Mouse (Mus musculus) limb, embryonic 10.5 days (tissue): ENCODE measurements around the gene Ralbp1. TPM values are rescaled to one million over a fixed set of nuclear protein-coding genes. Genes with fewer than 3 reads are reported as not detected.

Source experiments
- DNase-seq: peaks from one replicate; pipeline ENCODE4 v3.0.0-alpha.2; 2017; ENCODE audit warnings: low spot score
- H3K27ac ChIP-seq: fragments of 300-500 bp; sonication (generic); 2 replicates; pipeline ENCODE4 v1.5.1; 2016; ENCODE audit warnings: mild to moderate bottlenecking
- H3K27me3 ChIP-seq: fragments of 300-500 bp; sonication (generic); 2 replicates; pipeline ENCODE4 v1.6.1; 2016; ENCODE audit warnings: low read depth, mild to moderate bottlenecking; ENCODE audit not compliant: poor library complexity, severe bottlenecking
- H3K36me3 ChIP-seq: fragments of 300-500 bp; sonication (generic); 2 replicates; pipeline ENCODE4 v1.6.1; 2016; ENCODE audit warnings: mild to moderate bottlenecking, moderate library complexity
- H3K4me1 ChIP-seq: fragments of 300-500 bp; sonication (generic); 2 replicates; pipeline ENCODE4 v1.6.1; 2016
- H3K4me3 ChIP-seq: fragments of 300-500 bp; sonication (generic); 2 replicates; pipeline ENCODE4 v1.5.1; 2016; ENCODE audit warnings: mild to moderate bottlenecking, moderate library complexity
- H3K9me3 ChIP-seq: fragments of 300-500 bp; sonication (generic); replicated peaks from 2 replicates; pipeline ENCODE4 v1.6.1; 2016; ENCODE audit warnings: mild to moderate bottlenecking
- WGBS: fragments of 180-500 bp; shearing (Covaris S2); methylation state at CpG from one replicate; pipeline ENCODE4 v1.1.7; 2016; 5-methylcytosine and 5-hydroxymethylcytosine counted together
- polyA plus RNA-seq: library from polyadenylated mRNA; unstranded; fragments of >200 nt; fragmentation: Nextera tagmentation; extraction: Ambion mirVana; gene quantifications from 2 replicates; pipeline ENCODE4 v1.2.1, GENCODE M21; 2016

The Ralbp1 gene
- polyA plus RNA-seq: 53.4 and 64.7 TPM in 2 replicates

DNA sequence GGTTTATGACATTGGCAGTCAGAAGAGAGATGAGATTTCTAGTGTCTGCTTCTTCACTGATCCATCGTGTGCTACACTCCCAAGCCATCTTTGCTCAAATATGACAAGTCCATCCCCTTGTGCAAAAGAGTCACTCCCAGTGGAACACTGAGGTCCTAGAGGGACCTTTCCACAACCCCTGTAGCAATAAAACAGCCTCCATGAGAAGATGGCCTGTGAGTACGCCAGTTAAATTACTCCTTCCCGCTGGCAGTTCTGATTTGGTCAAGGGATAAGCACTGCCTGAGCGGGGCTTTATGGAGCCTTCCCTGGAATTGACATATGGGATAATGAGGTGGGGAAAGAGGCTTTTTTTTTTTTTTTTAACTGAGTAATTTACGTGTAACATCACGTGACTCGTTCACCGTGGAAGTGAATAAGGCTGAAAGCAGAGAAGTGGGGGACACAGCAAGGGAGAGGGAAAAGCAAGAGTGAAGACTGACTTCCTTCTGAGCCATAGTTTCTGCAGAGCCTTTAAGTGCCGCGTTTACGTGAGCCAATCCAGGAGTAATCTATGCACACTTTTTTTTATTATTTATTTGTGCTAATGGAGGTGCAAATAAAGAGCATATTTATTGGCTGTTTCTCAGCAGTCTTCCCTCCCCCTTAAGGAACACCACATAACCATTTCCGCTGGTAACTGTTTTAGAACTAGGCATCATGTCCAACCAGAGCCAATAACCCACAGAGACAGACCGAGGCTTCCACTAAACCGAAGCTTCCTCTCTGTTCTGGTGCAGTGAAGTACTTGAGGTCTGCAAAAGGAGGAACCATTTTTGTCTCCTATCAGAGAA lies at the start of gene Ralbp1:
Ralbp1 (minus strand) TSS at position 102 of the 833 bp plus-strand sequence.
- Histone ChIP-seq H3K4me3 (peak within 1 kb of the TSS; percentile 90), H3K9me3 (no peaks in the 10 kb centered on the region), H3K36me3 (no peaks in the 10 kb centered on the region), H3K27ac (peak within 1 kb of the TSS; percentile 91), H3K4me1 (peaks cover 22% of the 10 kb centered on the region), H3K27me3 (no peaks in the 10 kb centered on the region)
- peak; percentile 53 for DNase-seq
- 11% methylated on average over 14 of the region's 14 CpGs for WGBS

DNA sequence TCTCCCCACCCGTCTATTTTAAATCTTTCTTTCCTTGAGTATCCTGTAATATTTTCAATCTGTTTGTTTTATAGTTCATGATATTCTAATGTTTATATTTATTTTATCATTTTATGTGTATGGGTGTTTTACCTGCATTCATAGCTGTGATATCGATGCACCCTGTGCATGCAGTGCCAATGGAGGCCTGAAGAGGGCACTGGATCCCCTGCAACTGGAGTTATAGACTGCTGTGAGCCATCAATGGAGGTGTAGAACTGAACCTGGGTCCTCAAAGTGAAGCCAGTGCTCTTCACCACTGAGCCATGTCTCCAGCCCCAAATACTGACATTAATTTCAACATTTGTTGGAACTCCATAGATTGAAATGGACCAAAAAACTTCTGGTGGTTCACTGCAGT lies 48.1 kb upstream of the Ralbp1 start:
- no peak for DNase-seq
- Histone ChIP-seq H3K27me3 (no peaks in the 10 kb centered on the region), H3K27ac (no peak overlapping the region), H3K9me3 (no peaks in the 10 kb centered on the region), H3K4me3 (no peak overlapping the region), H3K4me1 (no peaks in the 10 kb centered on the region), H3K36me3 (peaks cover 78% of the 10 kb centered on the region)
- 96% methylated on average over 2 of the region's 2 CpGs for WGBS

DNA sequence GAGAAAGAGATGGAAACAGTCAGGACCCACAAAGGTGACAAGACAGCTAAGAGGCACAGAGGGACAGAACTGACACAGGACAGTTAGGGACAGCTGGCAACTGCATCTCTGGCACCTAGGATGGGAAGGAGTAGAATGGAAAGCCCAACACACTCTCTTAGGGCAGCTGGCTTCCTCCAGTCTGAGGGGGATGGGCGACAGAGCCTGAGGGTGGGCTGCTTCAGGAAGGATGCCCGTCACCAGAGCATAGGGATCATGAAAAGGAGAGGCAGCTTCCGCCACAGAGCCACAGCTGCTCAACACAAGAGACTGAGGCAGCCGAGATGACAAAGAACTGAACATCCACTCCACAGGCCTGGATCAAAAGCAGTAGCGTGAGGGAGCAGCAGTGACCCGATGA lies 45.9 kb upstream of the Ralbp1 start:
- Histone ChIP-seq H3K9me3 (no peaks in the 10 kb centered on the region), H3K4me1 (no peaks in the 10 kb centered on the region), H3K4me3 (no peak overlapping the region), H3K27me3 (no peaks in the 10 kb centered on the region), H3K36me3 (peaks cover 79% of the 10 kb centered on the region), H3K27ac (no peak overlapping the region)
- 63% methylated on average over 6 of the region's 6 CpGs for whole genome bisulfite sequencing
- DNase-seq: no peak

DNA sequence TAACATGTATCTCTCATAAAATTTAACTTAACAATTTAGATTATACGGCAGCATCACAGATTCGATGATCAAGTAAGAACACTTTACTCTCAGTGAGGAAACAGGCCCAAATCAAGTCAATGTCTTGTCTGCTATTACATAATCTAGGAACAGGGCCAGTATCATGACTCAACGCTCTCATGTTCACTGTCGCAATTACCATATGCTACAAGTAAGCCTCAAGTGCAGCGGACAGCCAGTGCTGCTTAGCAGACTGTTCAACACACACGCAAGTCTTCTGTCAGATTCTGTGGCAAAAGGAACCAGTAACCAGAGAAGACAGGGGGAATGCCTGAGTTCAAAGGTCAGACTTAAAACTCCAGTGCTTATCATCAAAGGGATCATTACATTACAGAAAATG lies 45.4 kb upstream of the Ralbp1 start:
- Histone ChIP-seq H3K27me3 (no peaks in the 10 kb centered on the region), H3K36me3 (peaks cover 79% of the 10 kb centered on the region), H3K9me3 (no peaks in the 10 kb centered on the region), H3K4me3 (no peak overlapping the region), H3K27ac (no peak overlapping the region), H3K4me1 (no peaks in the 10 kb centered on the region)
- 81% methylated on average over 6 of the region's 6 CpGs for WGBS
- DNase-seq: no peak

DNA sequence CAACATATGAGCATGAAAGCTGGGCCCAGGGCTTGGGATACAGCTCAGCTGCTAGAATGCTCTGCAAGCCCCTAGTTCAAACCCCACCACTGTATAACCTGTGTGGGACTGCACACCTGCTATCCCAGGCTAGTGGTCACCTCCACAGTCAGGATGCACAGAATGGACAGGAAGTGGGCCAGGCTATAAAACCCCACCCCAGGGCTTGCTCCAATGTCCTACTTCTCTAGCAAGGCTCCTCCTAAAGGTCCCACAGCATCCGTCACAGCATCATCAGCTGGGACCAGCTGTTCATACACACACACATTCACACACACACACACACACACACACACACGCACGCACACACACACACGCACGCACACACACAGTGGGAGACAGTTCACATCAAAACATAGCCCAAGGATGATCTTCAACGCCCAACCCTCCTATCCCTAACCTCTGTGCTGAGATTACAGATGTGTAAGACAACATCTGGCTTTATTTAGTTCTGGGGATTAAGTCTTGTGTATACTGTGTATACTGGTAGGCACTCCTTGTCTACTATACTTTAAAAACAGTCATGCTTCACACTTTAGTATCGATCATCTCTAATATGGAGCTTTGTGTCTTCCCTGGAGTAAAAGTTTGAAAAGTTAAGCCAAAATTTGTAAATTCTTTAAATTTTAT lies 44.7 kb upstream of the Ralbp1 start:
- DNase-seq: no peak
- peaks cover 80% of the 10 kb centered on the region for H3K36me3 ChIP-seq
- no peak overlapping the region for H3K27ac ChIP-seq
- H3K27me3 ChIP-seq: no peaks in the 10 kb centered on the region
- no peaks in the 10 kb centered on the region for H3K9me3 ChIP-seq
- no peak overlapping the region for H3K4me3 ChIP-seq
- H3K4me1 ChIP-seq: no peaks in the 10 kb centered on the region
- 87% methylated on average over 7 of the region's 7 CpGs for WGBS

DNA sequence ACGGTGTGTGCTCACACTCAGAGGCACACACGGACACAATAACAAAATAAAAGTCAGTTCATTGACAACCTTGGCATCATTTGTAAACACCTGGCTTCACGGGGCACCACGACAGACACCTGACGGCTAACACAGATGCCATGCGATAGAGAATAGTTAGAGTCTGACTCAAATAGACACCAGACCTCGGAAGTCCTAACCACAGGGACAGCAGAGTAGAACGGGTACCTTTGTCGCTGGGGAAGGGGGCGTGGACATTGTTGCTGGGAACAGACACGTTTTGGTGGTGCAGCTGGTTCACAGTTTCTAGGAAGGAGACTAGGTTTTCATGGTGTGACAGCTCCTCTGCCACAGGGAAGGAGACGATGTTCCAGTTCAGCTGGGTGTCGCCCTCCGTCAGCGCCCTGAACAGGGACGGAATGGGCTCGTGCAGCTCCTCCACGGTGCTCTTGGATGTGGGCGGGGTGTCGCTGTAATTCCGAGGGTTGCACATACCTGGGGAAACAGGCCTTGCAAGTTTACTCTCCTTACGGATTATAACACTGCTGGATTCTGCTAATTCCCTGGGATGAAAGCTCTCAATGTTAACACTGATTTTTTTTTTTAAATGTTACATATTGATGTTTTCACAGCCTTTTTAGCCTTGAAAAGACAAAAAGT lies 43.9 kb upstream of the Ralbp1 start:
- 89% methylated on average over 22 of the region's 22 CpGs for WGBS
- H3K36me3 ChIP-seq: peaks cover 80% of the 10 kb centered on the region
- no peaks in the 10 kb centered on the region for H3K9me3 ChIP-seq
- H3K27me3 ChIP-seq: no peaks in the 10 kb centered on the region
- H3K4me3 ChIP-seq: no peak overlapping the region
- DNase-seq: no peak
- no peak overlapping the region for H3K27ac ChIP-seq
- H3K4me1 ChIP-seq: no peaks in the 10 kb centered on the region

DNA sequence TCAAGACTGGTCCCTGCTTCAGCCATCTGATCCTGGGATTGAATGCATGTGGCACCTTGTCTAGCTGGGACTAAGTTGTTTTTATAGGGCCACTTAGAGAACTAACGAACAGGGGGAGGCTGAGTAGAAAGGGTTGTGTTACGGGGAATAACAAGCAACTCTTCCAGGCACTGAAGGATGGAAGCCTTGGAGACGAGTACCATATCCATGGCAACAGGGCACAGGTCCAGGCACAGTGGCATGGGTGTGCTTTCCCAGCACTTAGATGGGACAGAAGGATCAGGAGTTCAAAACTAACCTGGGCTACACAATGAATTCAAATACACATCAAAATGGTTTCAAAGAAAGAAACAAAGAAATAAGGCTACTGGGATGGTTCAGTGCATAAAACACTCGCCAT lies 41.5 kb upstream of the Ralbp1 start:
- DNase-seq: no peak
- WGBS: 75% methylated on average over 4 of the region's 4 CpGs

DNA sequence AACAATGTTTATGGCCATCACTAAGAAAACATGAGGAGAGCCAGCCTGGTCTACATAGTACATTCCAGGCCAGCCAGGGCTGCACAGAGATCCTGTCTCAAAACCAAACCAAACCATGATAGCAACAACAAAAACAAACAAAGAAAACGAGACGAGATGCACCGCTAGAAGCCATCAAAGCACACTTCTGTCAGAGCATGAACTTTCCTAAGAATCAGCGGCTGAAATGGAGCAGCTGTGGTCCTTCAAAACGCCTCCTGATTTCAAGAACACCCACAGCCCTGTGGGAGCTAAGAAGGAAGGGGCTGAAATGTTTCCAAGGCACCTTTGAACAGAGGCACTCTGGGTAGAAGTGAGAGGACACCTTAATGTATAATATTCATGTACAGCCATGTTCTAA lies 38.6 kb upstream of the Ralbp1 start:
- Histone ChIP-seq H3K4me3 (no peak overlapping the region), H3K27me3 (no peaks in the 10 kb centered on the region), H3K9me3 (no peaks in the 10 kb centered on the region), H3K27ac (no peak overlapping the region), H3K4me1 (no peaks in the 10 kb centered on the region), H3K36me3 (peaks cover 84% of the 10 kb centered on the region)
- no peak for DNase-seq
- WGBS: 77% methylated on average over 5 of the region's 5 CpGs

More for the DNA sequence above, 41.5 kb upstream of the Ralbp1 start:
- no peak overlapping the region for H3K4me3 ChIP-seq
- no peaks in the 10 kb centered on the region for H3K27me3 ChIP-seq
- H3K4me1 ChIP-seq: no peaks in the 10 kb centered on the region
- H3K27ac ChIP-seq: no peak overlapping the region
- peaks cover 78% of the 10 kb centered on the region for H3K36me3 ChIP-seq
- no peaks in the 10 kb centered on the region for H3K9me3 ChIP-seq

DNA sequence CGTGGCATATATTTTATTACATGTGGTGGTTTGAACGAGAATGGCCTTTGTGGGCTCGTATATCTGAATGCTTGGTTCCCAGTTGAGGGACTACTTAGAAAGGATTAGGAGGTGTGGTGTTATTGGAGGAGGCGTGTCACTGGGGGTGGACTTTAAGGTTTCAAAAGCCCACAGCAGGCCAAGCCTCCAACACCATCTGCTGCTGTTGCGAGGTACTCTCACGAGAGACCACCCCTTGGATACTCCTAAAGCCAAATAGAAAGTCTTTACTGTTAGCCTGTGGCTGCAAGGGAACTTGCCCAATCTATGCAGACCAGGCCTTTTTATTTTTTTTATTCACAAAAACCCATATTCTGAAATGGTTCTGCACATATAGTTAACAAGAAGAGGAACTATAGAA lies 36.4 kb upstream of the Ralbp1 start:
- 89% methylated on average over 6 of the region's 6 CpGs for WGBS
- peaks cover 71% of the 10 kb centered on the region for H3K36me3 ChIP-seq
- DNase-seq: no peak

DNA sequence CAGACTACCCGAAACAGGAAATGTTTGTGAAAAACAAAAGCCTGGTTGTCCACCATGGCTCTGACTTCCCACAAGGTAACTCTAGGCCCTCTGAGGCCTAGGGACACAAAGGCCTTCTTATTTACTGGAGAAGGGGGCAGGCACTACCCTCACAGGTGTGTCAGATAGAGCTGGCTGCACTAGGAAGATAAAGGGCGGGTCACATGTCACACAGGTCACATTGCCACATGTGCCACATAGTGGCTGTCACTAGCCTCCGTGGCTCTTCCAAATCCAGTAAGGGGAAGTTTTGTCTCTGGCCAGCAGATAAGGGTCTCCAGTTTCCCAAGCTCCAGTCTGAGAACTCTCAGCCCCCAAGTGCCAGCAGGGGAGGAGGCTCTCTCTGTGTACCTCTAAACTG lies 33.6 kb upstream of the Ralbp1 start:
- Histone ChIP-seq H3K4me1 (peaks cover 2% of the 10 kb centered on the region), H3K27ac (no peak overlapping the region), H3K36me3 (peaks cover 45% of the 10 kb centered on the region), H3K27me3 (no peaks in the 10 kb centered on the region), H3K4me3 (no peak overlapping the region), H3K9me3 (no peaks in the 10 kb centered on the region)
- 83% methylated on average over 3 of the region's 3 CpGs for WGBS
- DNase-seq: no peak

More for the DNA sequence above, 36.4 kb upstream of the Ralbp1 start:
- Histone ChIP-seq H3K9me3 (no peaks in the 10 kb centered on the region), H3K4me1 (no peaks in the 10 kb centered on the region), H3K27ac (no peak overlapping the region), H3K27me3 (no peaks in the 10 kb centered on the region), H3K4me3 (no peak overlapping the region)

DNA sequence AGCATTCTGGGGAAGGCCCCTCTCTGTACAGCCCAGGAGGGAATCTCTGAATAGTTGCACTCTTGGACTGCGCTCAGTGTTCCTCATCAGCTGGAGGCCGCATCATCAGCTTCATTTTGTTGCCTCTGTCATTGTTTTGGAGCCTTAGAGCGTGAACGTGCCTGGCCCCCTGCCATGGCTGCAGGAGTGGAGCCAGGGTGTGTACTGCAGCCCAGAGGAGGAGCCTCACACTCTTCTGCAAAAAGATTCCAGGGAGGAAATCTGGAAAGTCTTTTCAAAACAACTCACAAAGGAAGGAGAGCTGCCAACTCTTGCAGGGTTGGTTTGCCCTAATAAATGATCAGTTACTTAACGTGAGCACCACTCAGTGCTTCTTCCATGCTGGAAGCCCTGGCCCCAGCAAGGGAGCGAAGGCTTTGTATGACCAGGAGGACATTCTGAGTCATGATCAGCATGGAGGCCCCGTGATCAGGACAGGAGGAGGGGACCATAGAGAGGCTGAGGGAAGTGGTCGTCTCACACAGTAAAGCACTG lies 30.6 kb upstream of the Ralbp1 start:
- Histone ChIP-seq H3K27ac (no peak overlapping the region), H3K27me3 (no peaks in the 10 kb centered on the region), H3K4me3 (no peak overlapping the region), H3K4me1 (peaks cover 12% of the 10 kb centered on the region), H3K9me3 (no peaks in the 10 kb centered on the region), H3K36me3 (peaks cover 18% of the 10 kb centered on the region)
- DNase-seq: no peak
- 77% methylated on average over 8 of the region's 8 CpGs for WGBS

DNA sequence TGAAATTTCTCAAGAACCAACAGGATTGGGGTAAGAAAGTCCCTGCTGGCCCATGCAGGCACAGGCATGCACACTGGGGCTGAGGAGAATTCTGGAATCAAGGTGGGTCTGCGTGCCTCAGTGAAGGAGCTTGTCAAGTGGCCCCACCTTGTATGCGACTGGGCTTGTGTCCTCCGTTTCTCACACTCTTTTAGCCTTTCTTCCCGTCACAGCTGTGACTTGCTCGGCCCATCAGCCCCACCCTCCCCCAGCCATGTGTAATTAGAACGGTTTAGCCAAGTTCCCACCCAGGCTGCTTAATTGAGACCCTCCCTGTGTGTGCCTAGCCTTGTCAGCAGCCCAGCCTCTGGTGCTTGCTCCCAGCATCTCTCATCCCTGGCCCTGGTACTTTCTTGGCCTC lies 28.5 kb upstream of the Ralbp1 start:
- no peaks in the 10 kb centered on the region for H3K9me3 ChIP-seq
- H3K36me3 ChIP-seq: peaks cover 8% of the 10 kb centered on the region
- H3K4me1 ChIP-seq: peaks cover 15% of the 10 kb centered on the region
- no peak overlapping the region for H3K4me3 ChIP-seq
- no peak overlapping the region for H3K27ac ChIP-seq
- no peaks in the 10 kb centered on the region for H3K27me3 ChIP-seq
- WGBS: 42% methylated on average over 6 of the region's 6 CpGs
- no peak for DNase-seq

DNA sequence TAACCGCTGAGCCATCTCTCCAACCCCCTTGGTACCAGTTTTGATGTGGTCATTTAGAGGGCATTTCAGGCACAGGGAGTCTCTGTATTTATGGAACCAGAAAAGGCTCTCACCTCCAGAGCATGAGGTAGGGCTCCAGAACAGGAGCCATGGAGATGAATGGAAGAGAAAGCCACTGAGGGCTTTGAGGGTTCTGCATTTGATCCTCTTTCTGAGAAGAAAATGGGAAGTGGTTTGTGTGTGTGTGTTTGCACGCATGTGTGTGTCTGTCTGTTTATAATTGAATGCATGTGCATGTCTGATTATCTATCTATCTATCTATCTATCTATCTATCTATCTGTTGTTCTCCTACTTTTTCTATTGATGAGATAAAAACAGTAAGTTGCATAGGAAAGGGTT lies 26.6 kb upstream of the Ralbp1 start:
- H3K4me1 ChIP-seq: peaks cover 17% of the 10 kb centered on the region
- H3K27ac ChIP-seq: no peak overlapping the region
- no peak overlapping the region for H3K4me3 ChIP-seq
- WGBS: 89% methylated on average over 2 of the region's 2 CpGs
- H3K9me3 ChIP-seq: no peaks in the 10 kb centered on the region
- DNase-seq: no peak
- H3K36me3 ChIP-seq: no peaks in the 10 kb centered on the region; the same call in 1 of the 2 replicates
- H3K27me3 ChIP-seq: no peaks in the 10 kb centered on the region
